Mouse (Mus musculus): ENCODE measurements at regions not wholly inside any gene's neighbourhood (a gene's known extent, or its start where the extent isn't known, plus 50 kb on each side); places are given as distances from the start of the nearest gene placed in this dataset.

DNA sequence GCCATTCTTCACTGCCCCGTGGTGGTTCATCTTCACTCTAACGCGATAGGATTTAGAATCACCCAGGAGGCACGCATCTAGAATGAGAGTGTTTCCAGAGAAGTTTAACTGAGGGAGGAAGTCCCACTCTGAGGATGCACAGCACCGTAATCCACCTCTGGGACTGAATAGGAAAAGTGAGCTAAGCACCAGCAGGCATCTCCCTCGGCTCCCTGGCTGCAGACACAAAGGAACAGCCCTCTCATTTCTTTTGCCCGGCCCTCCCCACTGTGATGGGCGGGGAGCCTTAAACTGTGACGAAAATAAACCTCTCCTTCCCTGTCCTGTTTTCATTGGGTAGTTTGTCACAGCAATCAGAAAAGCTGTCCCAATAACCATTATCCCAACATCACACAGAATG is 194.1 kb upstream of the Jmjd1c start:
- TF ChIP-seq CTCF (conservative IDR thresholded peaks at IDR 0.05; ENCODE audit: low read length) (no peak), POU5F1 (IDR thresholded peaks at IDR 0.05; ENCODE audit: borderline replicate concordance, low read length) (no peak), NANOG (IDR thresholded peaks at IDR 0.05; ENCODE audit: borderline replicate concordance, low read length) (no peak)
